Mouse (Mus musculus) embryo, embryonic 10.5 days (tissue): ENCODE data around the gene Tm9sf2.
A peak's percentile ranks its signal among the peaks of the same experiment; 100 is the strongest.
"Not testable (repeated sequence)": the region's sequence is repeated elsewhere in the genome, so short reads cannot be mapped to it uniquely, and the experiment has no call there.

Experiments
- DNase-seq: peaks from one replicate; pipeline ENCODE4 v3.0.0-alpha.2; 2015; ENCODE audit warnings: low spot score

The Tm9sf2 gene

GRCm38 (mm10) chr14:122099584-122099983 is 7.3 kb upstream of the Tm9sf2 start:
- DNase-seq = no peak

- not testable (repeated sequence) for DNase-seq
These were observed 4.9 kb upstream of the Tm9sf2 start for GRCm38 (mm10) chr14:122101890-122102289.

- peak; percentile 97 for DNase-seq
These were observed 2.0 kb upstream of the Tm9sf2 start for GRCm38 (mm10) chr14:122104881-122105280.

GRCm38 (mm10) chr14:122105391-122106285 is 1.2 kb upstream of the Tm9sf2 start:
- peak; percentile 7 for DNase-seq

- peak; percentile 37 for DNase-seq
These were observed 810 bp downstream of the Tm9sf2 start for GRCm38 (mm10) chr14:122107481-122108214.

GRCm38 (mm10) chr14:122111681-122112080 is 4.8 kb downstream of the Tm9sf2 start:
- no peak for DNase-seq

- DNase-seq = no peak
These were observed 5.5 kb downstream of the Tm9sf2 start for GRCm38 (mm10) chr14:122112311-122112710.

- no peak for DNase-seq
These were observed 9.4 kb downstream of the Tm9sf2 start for GRCm38 (mm10) chr14:122116200-122116599.

GRCm38 (mm10) chr14:122130111-122130797 is 23.4 kb downstream of the Tm9sf2 start:
- no peak for DNase-seq

- no peak for DNase-seq
These were observed 24.8 kb downstream of the Tm9sf2 start for GRCm38 (mm10) chr14:122131644-122132043.

GRCm38 (mm10) chr14:122136368-122136928 is 29.6 kb downstream of the Tm9sf2 start:
- no peak for DNase-seq

GRCm38 (mm10) chr14:122137234-122137633 is 30.4 kb downstream of the Tm9sf2 start:
- DNase-seq = no peak

- no peak for DNase-seq
These were observed 33.3 kb downstream of the Tm9sf2 start for GRCm38 (mm10) chr14:122140126-122140525.

GRCm38 (mm10) chr14:122143585-122144269 is 36.9 kb downstream of the Tm9sf2 start:
- no peak for DNase-seq

- no peak for DNase-seq
These were observed 38.5 kb downstream of the Tm9sf2 start for GRCm38 (mm10) chr14:122145374-122145773.

GRCm38 (mm10) chr14:122150616-122151015 is 43.8 kb downstream of the Tm9sf2 start:
- peak; percentile 8 for DNase-seq

GRCm38 (mm10) chr14:122157738-122158137 is 50.9 kb downstream of the Tm9sf2 start:
- DNase-seq = no peak

- DNase-seq = no peak
These were observed 54.1 kb downstream of the Tm9sf2 start for GRCm38 (mm10) chr14:122160916-122161315.

GRCm38 (mm10) chr14:122168912-122169311 is 62.1 kb downstream of the Tm9sf2 start:
- no peak for DNase-seq

- DNase-seq = no peak
These were observed 63.5 kb downstream of the Tm9sf2 start for GRCm38 (mm10) chr14:122170202-122170781.

- DNase-seq = no peak
These were observed 64.2 kb downstream of the Tm9sf2 start for GRCm38 (mm10) chr14:122171031-122171430.
